Mouse (Mus musculus) fat pad, adult 2 months (tissue): ENCODE results near the gene Prune1.
A peak's percentile ranks its signal among the peaks of the same experiment; 100 is the strongest.

Source experiments
- DNase-seq: peaks from one replicate; pipeline ENCODE4 v3.0.0-alpha.2; 2011; ENCODE audit warnings: low read depth, low spot score; ENCODE audit errors: extremely low read depth

Gene Prune1

DNA sequence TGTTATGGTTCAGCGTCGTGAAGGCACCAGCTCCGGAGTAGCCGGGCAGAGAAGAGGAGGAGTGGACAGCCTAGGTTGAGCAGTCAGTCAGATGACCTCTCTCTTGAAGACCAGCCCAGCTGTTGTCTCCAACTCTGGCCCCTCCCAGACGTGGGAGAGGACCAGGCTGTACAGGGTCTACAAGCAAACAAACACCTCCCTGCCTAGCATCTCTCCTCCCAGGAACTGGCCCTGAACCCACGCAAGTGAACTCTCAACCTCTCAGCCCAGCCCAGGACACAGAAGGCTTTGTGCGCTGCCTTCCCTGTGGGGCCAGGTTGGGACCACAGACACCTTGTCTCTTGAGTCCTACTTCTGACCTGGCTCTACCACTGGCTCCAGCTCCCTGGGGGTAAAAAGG, 25.2 kb upstream of the Prune1 start, which contains the start of gene Anxa9:
Gene Anxa9 (minus strand): TSS at position 77 of the 400 bp plus-strand sequence.
- DNase-seq, result no peak

DNA sequence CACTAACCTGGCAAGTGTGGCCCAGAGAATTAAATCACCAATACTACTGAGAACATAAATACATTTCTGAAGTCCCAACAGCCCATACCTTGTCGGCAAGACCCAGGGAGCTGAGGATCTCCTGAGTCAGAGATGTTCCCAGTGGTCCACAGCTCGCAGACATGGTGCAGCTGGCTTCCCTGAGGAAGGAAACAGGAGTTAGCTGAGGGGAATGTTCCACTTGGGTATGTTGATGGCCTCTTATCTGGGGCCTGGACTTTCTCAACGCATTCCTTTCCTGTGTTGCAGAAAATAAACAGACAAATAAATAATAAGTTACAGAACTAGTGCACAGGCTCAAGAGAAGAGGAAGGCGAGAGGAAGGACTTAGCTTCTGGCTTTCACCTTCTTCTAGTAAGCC, 24.4 kb upstream of the Prune1 start:
- no peak for DNase-seq

DNA sequence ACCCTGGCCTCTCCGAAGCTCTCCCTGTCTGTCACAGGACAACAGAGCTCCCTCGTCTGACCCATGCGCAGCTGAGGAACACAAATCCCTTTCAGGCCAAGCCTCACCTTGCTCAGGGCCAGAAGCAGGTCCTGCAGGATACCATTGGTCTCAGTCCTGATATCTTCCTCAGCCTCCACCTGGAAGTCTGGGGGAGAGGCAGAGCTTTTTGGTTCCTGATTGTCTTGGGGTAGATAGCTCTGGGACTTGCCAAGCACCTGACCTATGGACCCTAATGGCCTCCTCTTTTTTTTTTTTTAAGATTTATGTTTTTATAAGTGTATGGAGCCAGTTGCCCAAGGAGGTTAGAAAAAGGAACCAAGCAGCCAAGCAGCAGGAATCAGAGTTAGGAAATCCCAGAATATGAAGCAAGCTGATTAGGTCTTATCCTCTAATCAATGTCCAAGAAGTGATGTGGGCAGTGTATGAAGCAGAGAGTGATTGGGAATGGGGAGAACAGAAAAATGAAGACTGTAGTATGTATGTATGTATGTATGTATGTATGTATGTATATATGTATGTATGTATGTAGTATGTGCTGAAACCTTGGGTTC, 19.4 kb upstream of the Prune1 start:
- no peak for DNase-seq

DNA sequence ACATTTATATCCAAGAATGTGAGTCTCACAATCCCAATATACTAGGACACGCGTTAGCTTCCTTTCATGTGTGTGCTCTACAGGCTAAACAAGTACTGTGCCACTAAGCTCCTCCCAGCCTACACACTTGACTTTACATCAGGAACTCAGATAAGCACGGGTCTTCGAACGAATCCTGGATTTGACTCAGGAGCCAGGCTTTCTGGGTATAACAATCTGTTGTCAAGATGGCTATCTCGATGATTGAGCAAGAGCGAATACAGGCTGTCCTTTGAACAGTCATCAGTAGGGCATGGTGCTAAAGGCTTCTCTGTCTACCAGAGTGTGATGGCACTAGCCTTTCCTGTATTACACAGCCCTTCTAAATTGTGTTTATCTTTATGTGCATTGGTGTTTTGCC, 16.1 kb upstream of the Prune1 start:
- DNase-seq, result peak; percentile 98

DNA sequence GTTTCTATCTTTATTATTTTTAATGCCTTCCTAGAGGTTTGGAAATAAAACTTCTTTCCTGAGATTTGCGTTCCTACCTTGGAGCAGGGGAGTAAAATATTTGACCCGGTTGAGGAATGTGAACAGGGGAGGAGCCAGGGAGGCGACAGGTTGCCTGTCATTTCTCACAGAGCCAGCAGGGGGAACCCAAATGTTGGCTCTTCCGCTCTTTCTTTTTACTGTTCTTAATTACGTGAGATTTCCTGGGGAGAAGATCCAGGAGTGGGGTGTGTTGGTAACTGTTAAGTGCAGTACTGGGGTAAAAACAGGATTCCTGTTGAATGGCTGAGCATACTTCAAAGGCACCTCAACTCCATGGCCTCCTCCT, 14.2 kb upstream of the Prune1 start:
- no peak for DNase-seq

DNA sequence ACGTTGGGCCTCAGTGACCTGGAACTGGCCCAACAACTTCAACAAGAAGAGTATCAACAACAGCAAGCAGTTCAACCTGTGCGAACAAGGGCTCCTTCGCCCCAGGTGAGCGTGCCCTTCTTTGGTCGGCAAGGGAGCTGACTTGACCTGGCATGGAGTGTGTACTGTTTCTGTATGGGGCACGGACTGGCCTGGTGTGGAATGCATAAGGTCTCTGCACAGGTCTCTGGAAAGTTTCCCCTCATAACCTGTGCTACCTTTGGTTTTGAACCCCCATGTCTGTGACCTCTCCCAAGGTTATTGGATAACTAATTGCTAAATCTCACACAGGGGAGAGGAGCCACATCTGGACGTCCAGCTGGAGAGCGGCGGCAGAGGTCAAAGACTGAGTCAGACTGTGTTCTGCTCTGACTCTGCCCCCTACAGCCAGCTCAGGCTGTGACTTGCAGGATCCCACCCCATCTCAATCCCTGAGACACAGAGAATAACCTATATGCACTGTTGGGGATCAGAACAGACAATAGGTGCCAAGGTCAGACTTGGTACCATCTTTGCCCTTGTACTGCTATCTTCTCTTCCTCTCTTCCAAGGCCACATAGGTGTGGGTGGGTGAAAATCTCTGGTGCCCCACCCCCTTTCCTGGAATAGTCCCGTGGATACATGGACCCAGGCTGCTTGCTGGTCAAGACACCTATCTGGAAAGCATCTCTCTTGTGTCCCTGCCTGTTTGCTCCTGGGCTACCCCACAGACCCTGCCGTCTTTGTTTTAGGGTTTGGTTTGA, 13.6 kb upstream of the Prune1 start:
- no peak for DNase-seq

DNA sequence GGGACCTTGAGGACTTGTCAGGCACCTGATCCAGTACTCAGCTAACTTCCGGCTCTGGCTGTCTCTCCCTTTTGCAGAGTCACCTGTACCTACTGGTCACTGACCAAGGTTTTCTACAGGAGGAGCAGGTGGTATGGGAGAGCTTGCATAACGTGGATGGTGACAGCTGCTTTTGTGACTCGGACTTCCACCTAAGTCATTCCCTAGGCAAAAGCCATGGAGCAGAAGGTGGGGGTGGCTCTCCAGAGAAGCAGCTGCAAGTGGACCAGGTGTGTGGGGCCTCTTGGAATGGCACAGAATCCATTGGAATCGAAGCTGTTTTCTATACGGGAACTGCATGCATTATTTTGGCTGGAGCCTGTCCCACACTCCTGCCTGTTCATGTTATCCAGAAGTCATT, 12.8 kb upstream of the Prune1 start:
- no peak for DNase-seq

DNA sequence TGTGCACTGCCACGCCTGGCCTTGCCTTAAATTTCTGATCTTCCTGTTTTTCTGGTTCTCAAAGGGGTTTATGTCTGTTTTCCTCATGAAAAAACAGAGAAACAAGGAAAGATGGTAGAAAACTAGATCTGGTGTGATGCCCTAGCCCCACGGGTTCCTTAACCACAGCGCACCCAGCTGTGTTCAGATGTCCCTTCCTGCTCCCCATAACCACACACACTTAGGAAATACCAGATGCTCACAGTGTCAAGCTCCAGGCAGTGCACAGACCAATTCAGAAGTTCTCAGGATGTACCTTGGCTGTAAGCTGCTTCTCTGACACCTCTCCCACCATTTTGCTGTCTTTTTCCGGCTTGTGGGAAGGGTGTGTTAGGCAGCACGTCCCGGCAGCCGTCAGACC, 12.4 kb upstream of the Prune1 start:
- no peak for DNase-seq

DNA sequence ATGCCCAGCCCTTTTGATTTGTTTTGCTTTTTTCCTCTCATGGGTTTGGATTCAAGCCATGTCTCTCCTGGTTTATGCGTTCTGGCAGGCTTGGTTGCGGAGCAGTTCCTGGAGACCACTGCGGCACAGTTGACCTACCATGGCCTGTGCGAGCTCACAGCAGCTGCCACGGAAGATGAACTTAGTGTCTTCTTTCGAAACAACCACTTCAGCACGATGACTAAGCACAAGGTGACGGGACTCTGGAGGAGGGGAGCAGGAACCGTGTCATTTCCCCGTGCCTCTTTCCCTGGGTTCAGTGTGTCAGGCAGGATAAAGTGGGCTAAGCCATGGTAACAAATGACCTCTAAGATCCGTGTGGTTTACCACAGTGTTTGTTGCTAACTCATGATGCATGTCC, 11.7 kb upstream of the Prune1 start:
- DNase-seq, result no peak

DNA sequence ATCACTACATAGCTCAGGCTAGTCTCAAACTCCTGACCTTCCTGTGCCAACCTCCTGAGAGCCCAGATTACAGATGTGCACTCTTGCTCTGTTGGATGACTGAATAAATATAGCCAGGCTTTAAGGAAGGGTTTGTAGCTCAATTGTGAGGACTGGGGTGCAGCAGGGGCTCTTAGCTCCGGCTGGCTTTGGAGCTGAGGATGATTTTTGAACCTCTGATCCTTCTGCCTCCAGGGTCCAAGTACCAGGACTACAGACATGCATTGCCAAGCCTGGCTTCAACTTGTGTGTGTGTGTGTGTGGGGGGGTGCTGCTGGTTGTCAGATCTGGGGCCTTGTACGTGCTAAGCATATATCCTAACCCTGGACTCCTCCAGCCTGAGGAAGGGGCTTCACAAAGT, 11.0 kb upstream of the Prune1 start:
- DNase-seq, result no peak

DNA sequence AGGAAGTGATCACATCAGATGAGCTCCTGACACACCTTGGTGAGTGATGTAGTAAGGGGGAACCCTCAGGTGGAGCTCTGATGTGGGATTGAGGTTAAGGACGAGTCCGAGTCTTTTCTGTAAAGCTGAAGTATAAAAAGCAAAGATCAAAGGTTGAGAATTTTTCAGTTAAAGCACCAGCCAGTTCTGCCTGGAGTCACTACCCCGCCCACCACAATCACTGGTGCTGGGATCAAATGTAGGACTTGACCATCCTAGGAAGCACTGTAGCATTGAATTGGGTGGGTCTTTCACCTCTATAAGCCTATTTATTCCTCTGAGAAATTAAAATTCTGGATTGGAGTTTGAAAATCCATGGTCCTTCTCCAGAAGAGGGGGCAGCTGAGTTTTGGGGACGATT, 9.2 kb upstream of the Prune1 start:
- DNase-seq, result no peak

DNA sequence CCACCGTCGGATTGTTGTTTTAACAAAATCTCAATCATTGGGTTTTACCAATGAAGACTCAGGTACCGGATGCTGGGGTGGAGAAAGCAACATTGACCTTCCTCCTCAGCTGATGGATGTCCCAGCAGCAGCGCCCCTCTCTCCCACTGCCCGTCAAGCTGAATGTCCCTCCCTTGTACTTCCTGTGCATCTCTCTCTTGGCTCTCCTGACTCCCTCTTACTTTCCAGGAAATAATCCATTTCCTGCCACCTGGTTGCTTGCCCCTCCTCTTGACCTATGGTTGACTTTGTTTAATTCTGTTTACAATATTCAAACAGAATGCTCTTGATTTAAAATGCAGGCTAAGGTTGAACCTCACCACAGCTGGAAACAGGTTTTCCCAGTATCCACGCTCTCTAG, 8.3 kb upstream of the Prune1 start:
- DNase-seq, result no peak

DNA sequence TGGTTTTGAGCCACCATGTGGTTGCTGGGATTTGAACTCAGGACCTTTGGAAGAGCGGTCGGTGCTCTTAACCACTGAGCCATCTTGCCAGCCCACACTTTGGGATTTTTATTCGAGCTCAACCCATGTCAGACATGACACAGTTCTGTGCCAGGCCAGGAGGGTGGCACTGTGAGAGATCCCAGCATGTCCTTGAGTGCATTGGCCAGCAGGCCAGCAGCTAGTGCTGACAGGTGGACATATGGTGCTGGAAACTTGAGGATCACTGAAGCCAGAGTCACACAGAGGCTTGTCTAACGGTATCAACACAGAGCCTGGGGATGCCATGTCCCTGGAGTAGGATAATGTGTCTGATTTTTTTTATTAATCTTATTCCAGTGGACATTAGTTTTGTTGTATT, 7.5 kb upstream of the Prune1 start:
- DNase-seq, result no peak

DNA sequence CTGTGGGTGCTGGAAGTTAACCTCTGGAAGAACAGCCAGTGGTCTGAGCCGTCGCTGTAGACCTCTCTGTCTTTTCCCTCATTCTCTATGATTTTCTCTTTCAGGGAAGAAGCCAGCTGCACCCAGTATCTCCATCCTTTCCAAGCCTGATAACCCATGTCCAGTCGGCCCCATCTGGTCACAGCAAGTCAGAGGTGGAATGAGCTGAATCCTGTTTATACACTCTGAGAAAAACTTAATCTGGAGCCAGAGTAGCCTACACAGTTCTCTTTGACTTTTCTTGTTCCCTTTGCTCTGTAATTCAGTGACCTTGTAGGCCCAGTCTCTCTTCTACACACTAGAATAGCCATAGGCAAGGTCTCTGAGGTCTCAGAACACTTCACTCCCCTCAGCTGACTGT, 5.7 kb upstream of the Prune1 start:
- DNase-seq, result no peak

DNA sequence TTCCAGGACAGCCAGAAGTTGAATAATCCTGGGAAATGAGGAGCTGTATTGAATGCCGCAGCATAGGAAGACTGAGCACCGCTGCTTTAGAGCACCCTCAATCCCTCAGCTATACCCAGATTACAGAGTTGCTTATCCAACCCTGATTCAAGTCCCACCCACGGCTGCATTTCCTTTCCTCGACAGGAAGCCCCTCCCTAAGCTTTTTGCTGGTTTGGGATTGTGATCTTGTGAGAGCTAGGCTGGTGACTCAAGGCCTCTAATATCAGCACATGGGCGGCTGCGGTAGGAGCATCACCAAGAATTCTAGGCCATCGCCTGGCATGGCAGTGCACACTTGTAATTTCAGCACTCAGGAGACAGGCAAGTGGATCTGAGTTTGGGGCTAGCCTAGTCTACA, 4.6 kb upstream of the Prune1 start:
- DNase-seq, result no peak

DNA sequence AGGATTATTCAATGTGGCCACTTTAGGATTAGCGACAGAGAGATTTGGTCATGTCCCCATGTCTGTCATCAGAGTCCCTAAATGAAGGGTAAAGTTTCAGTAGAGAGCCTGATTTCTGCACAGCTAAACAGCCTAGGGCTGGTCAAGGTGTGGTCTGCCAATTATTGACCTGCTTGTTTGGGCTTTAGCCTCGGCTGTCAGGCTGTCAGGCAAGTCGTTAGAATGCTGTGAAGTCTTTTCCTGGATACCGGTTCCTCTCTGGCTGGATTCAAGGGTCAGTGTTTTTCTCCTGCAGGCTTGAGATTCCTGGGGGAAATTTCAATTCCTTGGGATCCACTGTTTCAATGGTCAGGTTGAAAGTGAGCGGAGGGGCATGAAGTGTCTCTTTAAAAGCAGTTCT, 4.1 kb upstream of the Prune1 start:
- DNase-seq, result no peak

DNA sequence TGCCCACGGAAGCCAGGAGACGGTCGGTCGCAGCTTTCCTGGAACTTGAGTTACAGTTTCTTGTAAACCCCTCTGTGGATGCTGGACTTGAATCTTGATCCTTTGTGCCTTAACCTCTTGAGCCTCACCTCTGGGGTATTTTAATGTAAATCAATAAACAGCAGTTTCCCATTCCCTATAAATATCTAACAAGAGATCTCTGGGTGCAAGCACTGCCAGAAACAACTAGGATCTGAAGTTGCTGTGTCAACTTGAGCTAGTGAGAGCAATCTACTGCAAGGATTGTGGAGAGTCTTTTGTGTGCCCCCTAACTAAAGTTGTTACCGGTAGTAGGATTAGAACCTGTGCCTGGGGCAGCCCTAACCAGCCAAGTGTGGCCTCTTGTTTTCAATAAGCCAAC, 3.5 kb upstream of the Prune1 start:
- no peak for DNase-seq

DNA sequence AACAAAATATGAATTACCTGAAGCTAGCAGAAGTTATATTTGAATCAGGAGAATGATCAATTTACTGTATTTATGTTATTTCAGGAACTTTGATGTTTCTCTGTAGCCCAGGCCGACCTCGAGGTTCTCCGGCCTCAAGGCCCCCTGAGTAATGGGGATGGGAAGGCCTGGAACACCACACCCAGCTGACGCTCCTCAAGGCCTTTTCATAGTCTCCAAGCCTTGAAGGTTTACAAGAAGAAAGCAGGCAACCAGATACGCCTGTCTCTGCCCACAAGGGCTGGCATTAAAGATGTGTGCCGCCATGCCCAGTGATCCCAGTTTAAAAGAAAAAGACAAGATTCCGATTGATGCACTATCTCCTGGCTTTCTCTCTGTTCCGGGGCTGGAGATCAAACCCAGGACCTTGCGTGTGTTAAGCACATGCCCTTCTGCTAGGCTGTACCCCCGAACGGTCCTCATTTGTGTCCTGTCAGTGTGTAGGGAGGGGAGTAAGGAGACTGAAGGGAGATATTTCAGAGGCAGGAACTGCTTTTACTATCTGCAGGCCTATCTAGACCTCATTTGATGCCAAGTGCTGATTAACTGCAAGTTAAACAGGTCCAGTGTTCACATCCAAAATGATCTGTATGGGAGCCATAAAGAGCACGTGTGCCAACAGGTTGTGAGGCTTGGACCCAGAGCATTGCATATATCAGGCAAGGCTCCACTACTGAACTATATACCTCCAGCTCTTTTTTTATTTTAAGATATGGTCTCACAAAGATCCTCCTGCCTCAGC, 2.8 kb upstream of the Prune1 start:
- no peak for DNase-seq

DNA sequence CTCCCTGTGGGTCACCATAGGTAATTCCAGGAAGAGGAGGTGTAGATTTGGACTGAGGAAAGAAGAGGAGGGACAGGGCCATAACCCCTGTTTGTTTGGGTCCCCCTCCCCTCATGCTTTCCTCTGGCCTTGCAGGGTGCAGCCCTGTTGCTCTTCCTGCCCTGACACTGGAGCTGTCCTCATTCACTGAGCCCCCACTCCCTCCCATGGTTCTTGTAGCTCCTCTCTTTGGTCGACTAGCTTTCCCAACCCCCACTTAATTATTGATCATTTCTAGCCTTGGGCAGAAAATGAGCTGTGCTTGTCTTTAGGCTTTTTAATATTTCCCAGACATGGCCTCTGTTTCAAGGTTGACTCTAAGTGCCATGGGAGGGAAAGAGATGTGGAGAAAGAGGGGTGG, 2.2 kb upstream of the Prune1 start:
- no peak for DNase-seq

DNA sequence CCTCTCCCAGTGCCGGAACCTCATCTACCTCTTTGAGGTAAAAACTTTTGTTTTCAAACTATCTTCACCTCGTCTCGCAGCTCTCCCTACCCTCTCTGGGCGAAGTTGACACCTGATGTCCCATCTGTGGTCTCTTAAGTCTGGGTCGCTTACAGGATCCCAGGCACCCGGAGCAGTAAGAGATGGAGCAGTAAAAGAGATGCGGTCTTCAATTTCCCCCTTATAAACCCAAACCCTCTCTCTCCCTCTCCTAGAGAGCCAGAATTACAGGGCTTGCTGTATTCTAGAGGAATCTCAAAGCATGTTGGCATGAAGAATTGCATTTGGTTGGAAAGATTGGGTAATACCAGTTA, 1.7 kb upstream of the Prune1 start:
- no peak for DNase-seq

DNA sequence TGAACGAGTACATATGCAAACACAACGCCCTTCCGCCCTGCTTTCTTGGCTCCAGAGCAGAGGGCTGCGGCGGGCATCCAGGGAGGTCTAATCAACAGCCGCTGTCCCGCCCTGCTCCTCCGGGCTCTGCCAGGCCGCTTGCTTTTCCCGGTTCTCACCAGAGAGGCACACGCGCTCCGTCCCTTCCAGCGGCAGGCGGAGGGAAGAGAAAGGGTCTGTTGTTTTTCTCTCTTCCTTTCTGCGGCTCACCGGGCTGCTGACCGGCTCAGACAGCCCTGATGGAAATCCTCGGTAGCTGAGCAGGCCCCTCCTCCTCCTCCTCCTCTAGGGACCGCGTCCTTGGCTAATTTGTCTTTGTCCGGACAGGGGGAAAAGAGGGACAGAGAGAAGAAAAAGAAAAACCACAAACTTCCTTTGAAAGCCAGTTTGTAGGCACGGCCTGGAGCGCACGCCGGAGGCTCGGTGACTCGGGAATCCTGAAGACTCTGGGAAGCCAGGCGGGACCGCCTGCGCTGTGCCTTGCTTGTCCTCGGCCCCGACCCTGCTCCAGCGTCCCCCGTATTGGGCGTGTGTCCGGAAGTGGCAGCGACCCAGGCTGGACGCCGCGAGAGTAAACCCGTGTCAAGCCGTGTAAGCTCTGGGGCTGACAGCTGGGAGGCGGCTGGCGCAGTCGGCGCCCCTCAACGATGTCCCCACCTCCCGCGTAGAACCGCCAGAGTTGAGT, 1.2 kb upstream of the Prune1 start:
- DNase-seq, result no peak

DNA sequence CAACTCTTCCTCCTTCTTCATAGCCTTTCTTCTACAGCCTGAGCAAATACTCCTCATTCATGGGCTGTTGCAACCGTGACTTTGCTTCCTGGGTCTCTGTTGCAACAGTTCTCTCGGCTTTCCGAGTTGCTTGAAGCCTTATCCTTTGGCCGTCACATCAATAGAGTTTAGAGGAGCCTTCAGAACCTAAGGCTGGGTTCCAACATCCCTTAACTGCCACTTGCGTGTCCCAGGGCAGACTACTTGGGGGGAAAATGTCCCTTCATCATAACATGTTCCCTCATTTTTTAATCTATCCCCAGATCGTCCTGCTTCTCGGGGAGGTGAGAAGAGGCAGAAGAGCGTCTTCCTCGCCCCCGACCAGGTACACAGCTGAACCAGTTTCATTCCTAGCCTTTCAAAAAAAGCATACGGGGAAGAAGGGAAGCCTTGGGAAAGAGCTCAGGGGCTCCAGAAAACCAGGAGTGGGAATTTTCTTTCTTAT, 547 bp upstream of the Prune1 start:
- DNase-seq, result peak; percentile 88
